Mouse (Mus musculus) liver, embryonic 14.5 days (tissue): ENCODE data around the gene Igf2. TPM values are rescaled to one million over a fixed set of nuclear protein-coding genes. Genes with fewer than 3 reads are reported as not detected.

ENCODE experiments used
- ATAC-seq: fragments of 200-750 bp; cut with Nextera tagmentation; 2 replicates; pipeline ENCODE4 v1.8.0; 2017; ENCODE audit warnings: moderate number of reproducible peaks, mild to moderate bottlenecking, moderate library complexity; ENCODE audit not compliant: insufficient read depth
- DNase-seq, 3 experiments: peaks; one replicate each; pipeline ENCODE4 v3.0.0-alpha.2; 2012 to 2013; ENCODE audit warnings: low read depth in 3 of 3, low spot score in 3 of 3
- H3K27ac ChIP-seq: fragments of 300-500 bp; sonication (generic); 2 replicates; pipeline ENCODE4 v1.5.1; 2014; ENCODE audit warnings: moderate library complexity, mild to moderate bottlenecking, control low read depth, inconsistent platforms
- H3K27me3 ChIP-seq: fragments of 300-500 bp; sonication (generic); 2 replicates; pipeline ENCODE4 v1.6.1; 2014; ENCODE audit warnings: mild to moderate bottlenecking, low read length, moderate library complexity; ENCODE audit not compliant: control insufficient read depth, insufficient read depth
- H3K36me3 ChIP-seq: fragments of 300-500 bp; sonication (generic); replicated peaks from 2 replicates; pipeline ENCODE4 v1.6.1; 2014; ENCODE audit warnings: low read depth; ENCODE audit not compliant: control insufficient read depth, insufficient read depth
- H3K4me1 ChIP-seq, 2 experiments: fragments of 200-500 bp in 1 of 2; fragments of 300-500 bp in 1 of 2; sonication (generic) in 1 of 2; replicated peaks; 2 replicates each; pipeline ENCODE4 v1.6.1; 2012 to 2014; ENCODE audit warnings: antibody characterized with exemption in 1 of 2, inconsistent platforms in 1 of 2, low read length in 1 of 2; ENCODE audit not compliant: control insufficient read depth in 2 of 2, insufficient read depth in 2 of 2
- H3K4me2 ChIP-seq: fragments of 300-500 bp; sonication (generic); 2 replicates; pipeline ENCODE4 v1.6.1; 2014; ENCODE audit warnings: low read depth, mild to moderate bottlenecking, control low read depth, moderate library complexity
- H3K4me3 ChIP-seq, 2 experiments: fragments of 200-500 bp in 1 of 2; fragments of 300-500 bp in 1 of 2; sonication (generic) in 1 of 2; 2 replicates each; pipeline ENCODE4 v1.5.1; 2012 to 2014; ENCODE audit warnings: low read depth in 2 of 2, low read length in 2 of 2, mild to moderate bottlenecking in 2 of 2, control low read depth in 1 of 2, inconsistent platforms in 1 of 2, moderate library complexity in 1 of 2; ENCODE audit not compliant: insufficient read depth in 1 of 2
- H3K9ac ChIP-seq: fragments of 300-500 bp; sonication (generic); replicated peaks from 2 replicates; pipeline ENCODE4 v1.6.1; 2014; ENCODE audit warnings: mild to moderate bottlenecking, control low read depth, moderate library complexity
- H3K9me3 ChIP-seq: fragments of 300-500 bp; sonication (generic); 2 replicates; pipeline ENCODE4 v1.6.1; 2016; ENCODE audit warnings: low read length, mixed read lengths; ENCODE audit not compliant: control insufficient read depth
- CTCF ChIP-seq: IDR thresholded peaks from 2 replicates; pipeline ENCODE4 v1.5.1; 2016; ENCODE audit warnings: antibody characterized with exemption, low read depth, control low read depth
- EP300 ChIP-seq: IDR thresholded peaks from 2 replicates; pipeline ENCODE4 v1.6.1; 2016; ENCODE audit warnings: antibody characterized with exemption, low read depth
- WGBS: fragments of 180-500 bp; shearing (Covaris S2); extraction: QIAGEN DNeasy Blood & Tissue Kit; methylation state at CpG from one replicate; pipeline ENCODE4 v1.1.7; 2014; ENCODE audit not compliant: insufficient replicate concordance; 5-methylcytosine and 5-hydroxymethylcytosine counted together
- polyA plus RNA-seq, 2 experiments: library from polyadenylated mRNA; depleted of rRNA in 1 of 2; stranded (reverse) in 1 of 2; unstranded in 1 of 2; fragments of >200 nt; fragmentation: Nextera tagmentation in 1 of 2; extraction: Ambion mirVana in 1 of 2; gene quantifications; 2 replicates each; pipeline versions ENCODE4 v1.2.1 to v1.2.3; 2012 to 2014

The Igf2 gene
- polyA plus RNA-seq, 2 experiments: 416 to 904 TPM

GRCm38 (mm10) chr7:142668328-142668727, 1.7 kb upstream of the Igf2 start:
- no peak for ATAC-seq
- Histone ChIP-seq H3K4me2 (no peak overlapping the region), H3K4me1 (no peaks in the 10 kb centered on the region), H3K9me3 (peaks cover 8% of the 10 kb centered on the region), H3K36me3 (no peaks in the 10 kb centered on the region), H3K27ac (no peak overlapping the region), H3K27me3 (peaks cover 23% of the 10 kb centered on the region), H3K9ac (no peak overlapping the region), H3K4me3 (no peak overlapping the region)
- no peak for DNase-seq
- TF ChIP-seq CTCF: no peak
- no peak for TF ChIP-seq EP300
- WGBS: 52% methylated on average over 1 of the region's 1 CpGs

DNA sequence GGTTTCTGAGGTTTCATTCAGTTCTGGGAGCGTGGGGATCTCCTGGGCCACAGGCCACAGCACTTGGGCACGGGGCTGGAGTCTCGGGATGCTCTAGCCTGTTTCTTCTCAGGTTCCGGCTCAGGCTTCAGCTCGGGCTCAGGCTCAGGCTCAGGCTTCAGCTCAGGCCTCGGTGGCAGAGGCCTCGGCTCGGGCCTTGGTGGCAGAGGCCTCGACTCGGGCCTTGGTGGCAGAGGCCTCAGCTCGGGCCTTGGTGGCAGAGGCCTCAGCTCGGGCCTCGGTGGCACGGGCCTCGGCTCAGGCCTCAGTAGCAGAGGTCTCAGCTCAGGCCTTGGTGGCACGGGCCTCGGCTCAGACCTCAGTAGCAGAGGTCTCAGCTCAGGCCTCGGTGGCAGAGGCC, 905 bp upstream of the Igf2 start:
- no peak overlapping the region for H3K4me3 ChIP-seq
- no peak overlapping the region for H3K9ac ChIP-seq
- no peak overlapping the region for H3K27ac ChIP-seq
- ATAC-seq (no peak), DNase-seq (no peak)
- 80% methylated on average over 18 of the region's 18 CpGs for WGBS
- no peak overlapping the region for H3K4me2 ChIP-seq
- H3K4me1 ChIP-seq: no peaks in the 10 kb centered on the region
- no peaks in the 10 kb centered on the region for H3K36me3 ChIP-seq
- peaks cover 31% of the 10 kb centered on the region for H3K27me3 ChIP-seq
- TF ChIP-seq CTCF (no peak), EP300 (no peak)
- H3K9me3 ChIP-seq: peaks cover 8% of the 10 kb centered on the region

DNA sequence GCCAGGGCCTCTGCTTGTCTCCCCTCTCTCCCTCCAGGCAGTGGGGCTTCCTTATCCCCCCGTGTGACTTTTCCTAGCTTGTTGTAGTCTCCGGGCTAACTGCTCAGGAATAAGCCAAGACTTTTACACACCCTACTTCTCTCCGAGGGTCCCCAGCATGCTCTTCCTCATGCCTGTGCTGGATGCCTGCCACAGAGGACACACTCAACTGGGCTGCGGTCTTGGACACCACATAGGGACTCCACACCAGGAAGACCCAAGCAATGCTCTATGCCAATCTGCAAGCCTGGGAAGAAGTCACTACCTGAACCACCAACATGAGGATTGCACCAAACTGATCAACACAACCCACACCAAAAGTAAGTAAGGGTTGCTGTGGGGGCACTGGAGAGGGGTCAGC, 507 bp downstream of the Igf2 start:
- Histone ChIP-seq H3K36me3 (no peaks in the 10 kb centered on the region), H3K9ac (no peak overlapping the region), H3K4me3 (no peak overlapping the region), H3K9me3 (peaks cover 8% of the 10 kb centered on the region), H3K27ac (no peak overlapping the region), H3K27me3 (peaks cover 45% of the 10 kb centered on the region), H3K4me1 (no peaks in the 10 kb centered on the region), H3K4me2 (no peak overlapping the region)
- TF ChIP-seq EP300 (no peak), CTCF (no peak)
- WGBS: 43% methylated on average over 4 of the region's 4 CpGs
- ATAC-seq (no peak), DNase-seq (no peak)

DNA sequence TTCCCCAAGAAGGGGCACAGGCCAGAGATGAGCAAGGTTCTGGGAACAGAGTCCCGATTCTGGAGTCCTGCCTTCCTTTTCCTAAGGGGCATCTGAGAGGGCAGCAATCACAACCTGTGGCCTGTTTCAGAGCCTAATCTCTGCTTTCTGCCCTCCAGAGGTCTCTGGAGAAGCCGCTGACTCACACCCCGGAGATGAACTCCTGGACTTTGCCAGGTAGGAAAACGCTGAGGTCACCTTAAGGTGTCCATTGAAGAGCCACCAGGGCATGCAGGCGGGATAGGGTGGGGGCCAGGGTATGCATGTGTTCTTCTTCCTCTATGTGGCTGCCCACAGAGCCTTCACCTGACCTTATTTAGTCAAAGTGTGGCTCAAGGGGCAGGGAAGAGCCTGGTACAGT, 1.3 kb downstream of the Igf2 start:
- 32% methylated on average over 5 of the region's 5 CpGs for WGBS
- no peak overlapping the region for H3K4me2 ChIP-seq

DNA sequence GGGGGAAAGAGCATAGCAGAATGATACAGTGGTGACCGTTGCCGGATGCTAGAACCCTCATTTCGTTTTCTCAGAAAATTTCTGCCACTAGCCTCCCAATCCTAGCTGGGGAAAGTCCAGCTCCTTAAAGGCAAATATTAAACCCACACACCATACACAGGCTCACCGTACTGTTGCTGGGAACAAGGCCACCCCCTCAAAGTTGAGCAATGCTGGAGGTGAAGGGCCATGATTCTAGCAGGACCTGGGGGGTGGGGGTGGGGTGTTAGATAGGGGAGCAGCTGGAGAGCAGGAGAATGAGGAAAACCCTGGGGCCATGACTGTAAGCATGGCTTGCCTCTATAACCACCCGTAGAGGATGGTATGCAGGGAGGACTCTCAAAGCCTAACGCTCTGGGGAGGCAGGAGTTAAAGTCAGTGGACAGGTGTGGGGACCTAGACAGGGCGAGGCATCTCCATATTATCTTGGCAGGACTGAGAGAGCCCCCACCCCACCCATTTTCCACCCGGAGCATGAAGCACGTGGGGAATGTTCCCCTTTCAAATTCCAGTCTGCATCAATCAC, 2.1 kb downstream of the Igf2 start:
- H3K4me3 ChIP-seq: no peak overlapping the region
- no peak overlapping the region for H3K27ac ChIP-seq
- H3K36me3 ChIP-seq: no peaks in the 10 kb centered on the region
- ATAC-seq: peak; percentile 51
- peak overlapping the region; percentile 38 for H3K4me2 ChIP-seq
- no peak overlapping the region for H3K9ac ChIP-seq
- H3K9me3 ChIP-seq: no peaks in the 10 kb centered on the region; the same call in 1 of the 2 replicates
- H3K27me3 ChIP-seq: peaks cover 60% of the 10 kb centered on the region
- no peaks in the 10 kb centered on the region for H3K4me1 ChIP-seq
- 5% methylated on average over 9 of the region's 9 CpGs for WGBS
- no peak for DNase-seq
- TF ChIP-seq CTCF (no peak), EP300 (no peak)

More for the DNA sequence above, 1.3 kb downstream of the Igf2 start:
- Histone ChIP-seq H3K4me3 (no peak overlapping the region), H3K27ac (no peak overlapping the region), H3K36me3 (no peaks in the 10 kb centered on the region), H3K9me3 (peaks cover 7% of the 10 kb centered on the region), H3K4me1 (no peaks in the 10 kb centered on the region), H3K27me3 (peaks cover 52% of the 10 kb centered on the region), H3K9ac (no peak overlapping the region)
- TF ChIP-seq EP300 (no peak), CTCF (no peak)
- DNase-seq (no peak), ATAC-seq (no peak)
